In the genomic region with DNA sequence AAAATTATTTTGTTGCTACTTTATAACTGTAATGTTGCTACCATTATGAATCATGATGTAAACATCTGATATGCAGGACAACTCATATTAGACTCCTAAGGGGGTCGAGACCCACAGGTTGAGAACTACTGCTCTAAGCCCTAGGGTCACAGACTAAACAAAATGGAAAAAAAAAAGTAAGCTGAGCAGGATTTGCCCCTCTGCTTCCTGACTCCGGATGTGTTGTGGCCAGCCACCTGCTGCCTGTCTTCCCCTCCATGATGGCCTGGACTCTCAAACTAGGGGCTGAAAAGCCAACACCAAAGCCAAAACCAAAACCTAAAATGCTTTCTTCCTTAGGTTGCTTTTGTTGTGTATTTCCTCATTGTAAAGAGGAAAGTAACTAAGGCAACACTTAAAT, we compare ENCODE assay signal across 22 mouse cellular contexts. TPM values are rescaled to one million over a fixed set of nuclear protein-coding genes. Genes with fewer than 3 reads are reported as not detected.
A peak's percentile ranks its signal among the peaks of the same experiment; 100 is the strongest.
DNase-seq lines count a peak whose midpoint lies in the region; ATAC-seq and TF ChIP-seq lines count a peak whose summit lies in the region.
"Had no signal": no experiment of that assay in that cellular context is flagged by ENCODE, and none has a peak within 500 bp of the region (broad histone marks: within the 10 kb centered on the region; RNA-seq: fewer than 3 reads in every experiment).

No protein-coding gene starts in this region.

- no peaks in the 10 kb centered on the region for H3K9me3 ChIP-seq in CH12.LX (replicated peaks; ENCODE audit: low read length)
- no peaks in the 10 kb centered on the region for H3K9me3 ChIP-seq in heart, embryonic 11.5 days (replicated peaks; ENCODE audit: control insufficient read depth, low read length)
- H3K9me3 ChIP-seq: embryonic facial prominence, embryonic 10.5 days; forebrain, embryonic 13.5 days; heart, embryonic 12.5 days; kidney, embryonic 15.5 days; midbrain, embryonic 12.5 days had no signal

- in situ Hi-C loops in CH12.LX (cut with MboI; ENCODE audit: low pct_ligation_motif_present, low pct_unique_long_range_greater_than_20kb, low sequenced_read_pairs) = no loop called here

- no peak for TF ChIP-seq RAD21 in CH12.LX (IDR thresholded peaks at IDR 0.05; ENCODE audit: low read depth, low read length)

- DNase-seq in CH12.LX (ENCODE audit: extremely low read depth) = no peak
- DNase-seq in thymus, postnatal 25 days = peak; percentile 56
- no peak for DNase-seq in layer of hippocampus, adult 18-20 months (ENCODE audit: low spot score in 2 of 2)
- DNase-seq: adrenal gland, adult 2 months; cerebellum, adult 11 months; cerebellum, postnatal 25 days; gastrocnemius, postnatal 36 days; heart, postnatal 36 days; layer of hippocampus, postnatal 36 days; liver; lung, adult 2 months; lung, postnatal 36 days; right cerebral cortex, adult 18-20 months had no signal

- dilution Hi-C loops in CH12.LX (cut with MboI; ENCODE audit: extremely low pct_ligation_motif_present, extremely low pct_unique_long_range_greater_than_20kb, low sequenced_read_pairs) = no loop called here

- H3K4me1 ChIP-seq in CH12.LX (ENCODE audit: control insufficient read depth in 1 of 2, insufficient read depth in 2 of 2) = peaks cover 0 to 29% of the 10 kb centered on the region in 2 experiments; a peak in 3 of 4 replicates
- H3K4me1 ChIP-seq in heart, embryonic 11.5 days (ENCODE audit: control insufficient read depth, insufficient read depth, low read length) = 0 out of 2 replicates have a peak, but pooled peaks cover 3% of the 10 kb centered on the region
- H3K4me1 ChIP-seq: forebrain, embryonic 13.5 days had no signal

- peaks cover 25 to 31% of the 10 kb centered on the region in 2 experiments for H3K36me3 ChIP-seq in CH12.LX (replicated peaks in 1 of 2; ENCODE audit: control insufficient read depth in 1 of 2, insufficient read depth in 1 of 2, low read length in 1 of 2)
- no peaks in the 10 kb centered on the region for H3K36me3 ChIP-seq in heart, embryonic 11.5 days (ENCODE audit: control insufficient read depth, insufficient read depth, low read length)
- H3K36me3 ChIP-seq: embryonic facial prominence, embryonic 10.5 days; heart, embryonic 12.5 days; kidney, embryonic 15.5 days; midbrain, embryonic 12.5 days had no signal

- ATAC-seq in activated CD4-positive, CD25-positive, alpha-beta regulatory T cell, adult 4 months = peak; percentile 18
- ATAC-seq in megakaryocyte progenitor cell, adult 5-6 weeks (replicated peaks; ENCODE audit: poor library complexity) = peak; percentile 70
- no peak for ATAC-seq in frontal cortex, adult (ENCODE audit: low TSS enrichment)
- ATAC-seq in heart, embryonic 11.5 days (replicated peaks; ENCODE audit: insufficient number of reproducible peaks, low FRiP score, low TSS enrichment) = no peak
- ATAC-seq: forebrain, embryonic 13.5 days had no signal

- no peak overlapping the region for H3K4me3 ChIP-seq in CH12.LX (replicated peaks in 1 of 3; ENCODE audit: low read depth in 2 of 3, low read length in 2 of 3, poor library complexity in 1 of 3)
- H3K4me3 ChIP-seq in heart, embryonic 11.5 days (ENCODE audit: low read depth, low read length) = no peak overlapping the region
- H3K4me3 ChIP-seq: embryonic facial prominence, embryonic 10.5 days; forebrain, embryonic 13.5 days; heart, embryonic 12.5 days; kidney, embryonic 15.5 days; midbrain, embryonic 12.5 days had no signal

- no peak for TF ChIP-seq POLR2A in CH12.LX (IDR thresholded peaks at IDR 0.05; ENCODE audit: low read depth, low read length)

- peak; percentile 70 for TF ChIP-seq EP300 in CH12.LX (IDR thresholded peaks at IDR 0.05; ENCODE audit: low read length)

- no peak overlapping the region for H3K9ac ChIP-seq in CH12.LX (ENCODE audit: insufficient read depth, low read depth)
- H3K9ac ChIP-seq in heart, embryonic 11.5 days (ENCODE audit: low read depth, low read length) = no peak overlapping the region
- H3K9ac ChIP-seq: forebrain, embryonic 13.5 days; heart, embryonic 12.5 days; kidney, embryonic 15.5 days; midbrain, embryonic 12.5 days had no signal

- WGBS in heart, embryonic 11.5 days (ENCODE audit: insufficient replicate concordance) = 62% methylated on average over 2 of the region's 2 CpGs

- no peak overlapping the region for H3K4me2 ChIP-seq in CH12.LX (ENCODE audit: insufficient read depth, low read depth, poor library complexity, severe bottlenecking)
- no peak overlapping the region for H3K4me2 ChIP-seq in heart, embryonic 11.5 days
- H3K4me2 ChIP-seq: forebrain, embryonic 13.5 days; heart, embryonic 12.5 days; kidney, embryonic 15.5 days; midbrain, embryonic 12.5 days had no signal

- no peaks in the 10 kb centered on the region for H3K27me3 ChIP-seq in CH12.LX (replicated peaks)
- H3K27me3 ChIP-seq in heart, embryonic 11.5 days (ENCODE audit: control insufficient read depth, insufficient read depth, low read length) = no peaks in the 10 kb centered on the region
- H3K27me3 ChIP-seq: forebrain, embryonic 13.5 days; heart, embryonic 12.5 days; kidney, embryonic 15.5 days; midbrain, embryonic 12.5 days had no signal

- H3K79me2 ChIP-seq in CH12.LX (replicated peaks; ENCODE audit: control insufficient read depth, extremely low read depth, insufficient read depth, poor library complexity, severe bottlenecking) = no peaks in the 10 kb centered on the region

- H3K27ac ChIP-seq in CH12.LX (ENCODE audit: insufficient read depth, low read depth) = no peak overlapping the region
- H3K27ac ChIP-seq in heart, embryonic 11.5 days (ENCODE audit: low read depth, low read length) = no peak overlapping the region
- H3K27ac ChIP-seq: embryonic facial prominence, embryonic 10.5 days; forebrain, embryonic 13.5 days; kidney, embryonic 15.5 days; midbrain, embryonic 12.5 days had no signal

- TF ChIP-seq CTCF in CH12.LX (conservative IDR thresholded peaks at IDR 0.05 in 1 of 2, IDR thresholded peaks at IDR 0.05 in 1 of 2; ENCODE audit: low read depth in 2 of 2, low read length in 2 of 2) = no peak

TF ChIP-seq in CH12.LX, 34 proteins besides CTCF, POLR2A, EP300 and RAD21:
- TF ChIP-seq ZNF384 (IDR thresholded peaks at IDR 0.05; ENCODE audit: low read depth, low read length) (peak; percentile 82), SIN3A (IDR thresholded peaks at IDR 0.05; ENCODE audit: low read length) (0 out of 2 replicates have a peak, but pooled peaks have one; percentile 30), TCF12 (IDR thresholded peaks at IDR 0.05; ENCODE audit: low read depth, low read length) (peak; percentile 54; the same call in 1 of the 2 replicates), IRF4 (IDR thresholded peaks at IDR 0.05; ENCODE audit: low read depth, low read length) (0 out of 2 replicates have a peak, but pooled peaks have one; percentile 11), NELFE (IDR thresholded peaks at IDR 0.05; ENCODE audit: low read depth, low read length) (no peak), CHD2 (IDR thresholded peaks at IDR 0.05; ENCODE audit: low read length) (peak; percentile 51)

RNA-seq across cellular contexts. Expression of gene Vps13d, which starts 16.3 kb away (rescaled TPM):
- total RNA-seq in CH12.LX (2012; rRNA removed) = 9.7 and 10.8 TPM in 2 replicates
- total RNA-seq in CH12.LX (2014; rRNA removed) = 8.2 and 9.8 TPM in 2 replicates
- 9.4 and 9.6 TPM in 2 replicates for polyA plus RNA-seq in CH12.LX (2012; ENCODE audit: insufficient read length, low read depth)
- 10 to 100 TPM in 1 of 2 experiments, 1 to 10 TPM in 1; 9.2 to 17.9 TPM for polyA plus RNA-seq in activated CD4-positive, CD25-positive, alpha-beta regulatory T cell, adult 4 months (2017; shearing (Covaris generic))
- 19.9 and 22.3 TPM in 2 replicates for total RNA-seq in megakaryocyte progenitor cell, adult 5-6 weeks (2015)
- total RNA-seq in megakaryocyte progenitor cell, adult 5-6 weeks (2017) = 45.6 and 51.2 TPM in 2 replicates
- 10 to 100 TPM; 62.2 to 72.8 TPM for total RNA-seq in layer of hippocampus, adult 18-20 months (2021)
- polyA plus RNA-seq in heart, embryonic 11.5 days (2014; fragmentation: Nextera tagmentation; extraction: Ambion mirVana) = 10.5 and 12.0 TPM in 2 replicates

RNA-seq across cellular contexts. Expression of gene Tnfrsf1b, which starts 35.6 kb away (rescaled TPM):
- total RNA-seq in CH12.LX (2012; rRNA removed) (14.9 and 16.7 TPM in 2 replicates), CH12.LX (2014; rRNA removed) (10.7 and 11.4 TPM in 2 replicates)
- 18.8 and 21.6 TPM in 2 replicates for polyA plus RNA-seq in CH12.LX (2012; ENCODE audit: insufficient read length, low read depth)
- polyA plus RNA-seq in activated CD4-positive, CD25-positive, alpha-beta regulatory T cell, adult 4 months (2017; shearing (Covaris generic)) = 100 to 1,000 TPM in 1 of 2 experiments, 10 to 100 TPM in 1; 87.9 to 139 TPM
- 29.7 and 32.8 TPM in 2 replicates for total RNA-seq in megakaryocyte progenitor cell, adult 5-6 weeks (2015)
- 33.0 and 34.2 TPM in 2 replicates for total RNA-seq in megakaryocyte progenitor cell, adult 5-6 weeks (2017)
- 1 to 10 TPM; 2.8 to 3.4 TPM for total RNA-seq in layer of hippocampus, adult 18-20 months (2021)
- 2.3 and 3.8 TPM in 2 replicates for polyA plus RNA-seq in heart, embryonic 11.5 days (2014; fragmentation: Nextera tagmentation; extraction: Ambion mirVana)

Comparison
In these comparisons a context has a peak if more than half of its experiments do, and no peak if none do; other contexts are left out.
1. ATAC-seq: peak in activated CD4-positive, CD25-positive, alpha-beta regulatory T cell, adult 4 months (single experiment) and megakaryocyte progenitor cell, adult 5-6 weeks (single experiment); none in frontal cortex, adult (single experiment) and heart, embryonic 11.5 days (single experiment).